Mouse (Mus musculus) spleen, adult 10 weeks (tissue): ENCODE data around the gene Olfr324. TPM values are rescaled to one million over a fixed set of nuclear protein-coding genes. Genes with fewer than 3 reads are reported as not detected.

Experiments
- polyA plus RNA-seq: library from polyadenylated mRNA; stranded (reverse); fragments of 350-450 nt; fragmentation: Illumina TruSeq; extraction: RNeasy Lipid Tissue Mini Kit (QIAGEN cat#74804); gene quantifications from one replicate; pipeline ENCODE4 v1.2.3, GENCODE M21; 2015; ENCODE audit warnings: low replicate concordance; ENCODE audit not compliant: insufficient read depth

Gene Olfr324
- not detected for polyA plus RNA-seq

GRCm38 (mm10) chr11:58594814-58595213 is at the start of gene Olfr324:
Olfr324 (plus strand) TSS chr11:58595114.

DNA sequence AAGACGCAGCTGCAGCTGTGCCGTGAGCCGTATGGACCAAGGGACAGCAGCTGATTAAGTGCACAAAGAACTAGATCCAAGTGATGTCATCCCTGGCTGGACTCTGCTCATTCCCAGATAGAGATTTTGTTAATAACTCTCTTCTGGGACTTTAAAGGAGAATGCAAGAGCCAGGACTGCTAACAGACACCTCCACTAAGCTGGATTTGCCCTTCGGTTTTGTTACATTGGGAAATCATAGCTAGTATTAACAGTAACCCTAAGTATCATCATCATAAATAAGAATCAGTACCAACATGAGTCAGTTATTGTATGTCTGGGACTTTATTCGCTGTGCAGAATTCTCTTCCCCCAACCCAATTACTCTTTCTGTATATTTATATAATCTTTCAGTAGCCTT is 48.6 kb upstream of the Olfr324 start, which contains the start of gene Olfr329-ps:
Gene Olfr329-ps, minus strand, starts transcription at position 101 of the 400 bp plus-strand sequence.

GRCm38 (mm10) chr11:58555536-58555935 is 39.4 kb upstream of the Olfr324 start, which contains the start of gene Olfr328:
Olfr328 (minus strand) TSS chr11:58555636.

GRCm38 (mm10) chr11:58570405-58570804 is 24.5 kb upstream of the Olfr324 start, which contains the start of gene Olfr224:
Olfr224 (minus strand) TSS chr11:58570553.

DNA sequence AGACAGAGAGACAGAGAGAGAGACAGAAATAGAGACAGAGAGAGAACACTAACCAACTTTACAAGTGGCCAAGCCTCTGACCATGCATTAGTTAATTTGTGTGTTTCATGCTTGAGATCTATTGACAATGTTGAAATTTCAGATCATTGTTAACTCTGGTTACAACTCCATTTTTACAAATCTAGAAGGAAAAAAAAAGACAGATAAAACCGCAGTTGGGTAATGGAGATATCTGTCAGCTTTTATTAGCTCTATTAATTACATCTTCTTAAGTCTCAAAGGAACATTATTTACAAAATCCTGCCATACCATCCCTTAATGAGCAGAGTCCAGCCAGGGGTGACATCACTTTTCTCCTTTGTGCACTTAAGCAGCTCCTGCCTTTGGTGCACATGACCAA is 17.5 kb upstream of the Olfr324 start, which contains the start of gene Olfr325:
Gene Olfr325, plus strand, starts transcription at position 301 of the 400 bp plus-strand sequence.

DNA sequence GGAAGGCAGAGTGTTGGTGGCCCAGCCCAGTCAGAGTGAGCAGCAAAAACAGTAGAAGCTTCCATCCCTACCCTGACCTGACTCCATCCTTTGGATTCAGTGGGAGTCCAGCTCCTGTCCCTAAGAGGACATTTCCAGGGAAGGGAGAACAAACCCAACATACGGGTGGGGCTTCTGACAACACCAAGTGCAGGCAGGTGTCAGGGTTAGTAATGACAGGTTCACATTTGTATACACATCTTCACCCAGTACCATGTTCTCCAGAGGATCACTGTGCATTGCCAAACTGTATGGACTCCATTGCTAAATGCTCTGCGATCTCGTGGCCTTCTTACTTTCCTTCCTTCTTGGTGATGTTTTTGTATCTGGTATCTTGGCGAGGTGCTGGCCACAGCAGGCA is 21.1 kb downstream of the Olfr324 start, which contains the start of gene 2210407C18Rik:
Gene 2210407C18Rik, minus strand, starts transcription at position 101 of the 400 bp plus-strand sequence.

DNA sequence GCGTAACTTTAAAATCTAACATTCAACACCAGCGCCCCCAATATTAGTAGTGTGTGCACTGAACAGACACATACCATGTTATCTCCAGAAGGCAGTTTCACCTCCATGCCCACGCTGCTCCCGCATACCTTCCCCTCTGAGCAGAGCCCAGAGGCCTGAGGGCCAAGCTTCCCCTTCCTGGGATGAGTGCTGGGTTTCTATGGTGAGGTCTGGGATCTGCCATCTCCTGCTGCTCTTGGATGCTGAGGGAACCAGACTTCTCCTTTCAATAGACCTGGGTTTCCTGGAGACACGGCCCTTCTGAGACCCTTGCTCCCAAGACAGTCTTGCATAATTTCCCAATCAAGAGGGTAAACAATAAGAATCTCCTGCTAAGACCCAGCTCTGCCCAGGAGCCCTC is 35.5 kb downstream of the Olfr324 start, which contains the start of gene Olfr323:
Gene Olfr323, minus strand, starts transcription at position 101 of the 400 bp plus-strand sequence.

DNA sequence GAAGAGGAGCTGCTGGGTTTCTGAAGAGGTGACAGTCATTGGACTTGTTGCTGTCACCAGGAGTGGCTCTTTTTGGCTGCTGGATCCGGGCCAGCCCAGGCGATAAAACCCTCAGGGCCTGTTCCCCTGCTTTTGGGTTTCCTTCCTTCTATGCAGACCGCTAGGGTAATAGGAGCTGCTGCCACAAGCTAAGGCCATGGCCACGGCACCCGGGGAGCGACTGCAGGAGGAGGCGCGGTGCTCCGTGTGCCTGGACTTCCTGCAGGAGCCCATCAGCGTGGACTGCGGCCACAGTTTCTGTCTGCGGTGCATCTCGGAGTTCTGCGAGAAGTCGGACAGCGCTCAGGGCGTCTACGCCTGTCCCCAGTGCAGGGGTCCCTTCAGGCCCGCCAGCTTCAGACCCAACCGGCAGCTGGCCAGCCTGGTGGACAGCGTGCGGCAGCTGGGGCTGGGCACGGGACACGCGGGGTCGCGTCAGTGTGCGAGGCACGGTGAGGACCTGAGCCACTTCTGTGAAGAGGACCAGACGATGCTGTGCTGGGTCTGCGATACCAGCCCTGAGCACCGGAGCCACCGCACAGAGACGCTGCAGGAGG is 45.5 kb downstream of the Olfr324 start, which contains the start of gene Trim58:
Gene Trim58, plus strand, starts transcription at position 194 of the 596 bp plus-strand sequence.

Other genes with a start within 250 kb of the Olfr324 start
- gene Lypd8, start 216.1 kb upstream of the Olfr324 start, polyA plus RNA-seq, result not detected
- gene 1810065E05Rik, start 174.0 kb upstream of the Olfr324 start, polyA plus RNA-seq, result not detected
- gene Gm12253, start 162.6 kb upstream of the Olfr324 start, polyA plus RNA-seq, result not detected
- not detected for gene Lypd9, start 142.2 kb upstream of the Olfr324 start, polyA plus RNA-seq
- not detected for gene Olfr30, start 132.8 kb upstream of the Olfr324 start, polyA plus RNA-seq
- not detected for gene Olfr332, start 102.6 kb upstream of the Olfr324 start, polyA plus RNA-seq
- not detected for gene Olfr331, start 92.5 kb upstream of the Olfr324 start, polyA plus RNA-seq
- gene Olfr330, start 60.3 kb upstream of the Olfr324 start, polyA plus RNA-seq, result not detected
- gene Olfr329-ps, start 48.7 kb upstream of the Olfr324 start, polyA plus RNA-seq, result 0.06 TPM
- not detected for gene Olfr328, start 39.5 kb upstream of the Olfr324 start, polyA plus RNA-seq
- not detected for gene Olfr224, start 24.6 kb upstream of the Olfr324 start, polyA plus RNA-seq
- not detected for gene Olfr325, start 17.4 kb upstream of the Olfr324 start, polyA plus RNA-seq
- gene 2210407C18Rik, start 21.0 kb downstream of the Olfr324 start, polyA plus RNA-seq, result not detected
- gene Olfr323, start 35.4 kb downstream of the Olfr324 start, polyA plus RNA-seq, result not detected
- 2.3 TPM for gene Trim58, start 45.4 kb downstream of the Olfr324 start, polyA plus RNA-seq
- gene Olfr322, start 63.7 kb downstream of the Olfr324 start, polyA plus RNA-seq, result not detected
- not detected for gene Olfr320, start 86.0 kb downstream of the Olfr324 start, polyA plus RNA-seq
- not detected for gene Olfr319, start 104.0 kb downstream of the Olfr324 start, polyA plus RNA-seq
- gene Olfr318, start 128.9 kb downstream of the Olfr324 start, polyA plus RNA-seq, result not detected
- not detected for gene Olfr317, start 144.1 kb downstream of the Olfr324 start, polyA plus RNA-seq
- not detected for gene Olfr316, start 157.6 kb downstream of the Olfr324 start, polyA plus RNA-seq
- gene Olfr315, start 178.1 kb downstream of the Olfr324 start, polyA plus RNA-seq, result not detected
- not detected for gene Olfr314, start 187.8 kb downstream of the Olfr324 start, polyA plus RNA-seq
- gene Fam183b, start 206.8 kb downstream of the Olfr324 start, polyA plus RNA-seq, result not detected
- not detected for gene Olfr313, start 219.9 kb downstream of the Olfr324 start, polyA plus RNA-seq
- not detected for gene Olfr312, start 234.1 kb downstream of the Olfr324 start, polyA plus RNA-seq
- gene Olfr311, start 244.1 kb downstream of the Olfr324 start, polyA plus RNA-seq, result not detected